Mouse (Mus musculus) ovary, adult 2 months (tissue): Measurements from ENCODE around the gene Syt17. TPM values are rescaled to one million over a fixed set of nuclear protein-coding genes. Genes with fewer than 3 reads are reported as not detected.

Experiments
- polyA plus RNA-seq: library from polyadenylated mRNA; depleted of rRNA; stranded (reverse); fragments of >200 nt; gene quantifications from 2 replicates; pipeline ENCODE4 v1.2.3, GENCODE M21; 2012; rRNA removed

Gene Syt17
- polyA plus RNA-seq = 0.40 and 0.73 TPM in 2 replicates

GRCm38 (mm10) chr7:118448134-118448967 lies at the start of gene Syt17:
TSS of gene Syt17 (minus strand) at chr7:118448222.

GRCm38 (mm10) chr7:118491431-118492147 lies 43.6 kb upstream of the Syt17 start, which contains the start of gene Itpripl2:
TSS of gene Itpripl2 (minus strand) at chr7:118491975.

Other genes starting within 250 kb of the Syt17 start
- 62.0 and 85.1 TPM in 2 replicates for gene Smg1, start 204.6 kb downstream of the Syt17 start, polyA plus RNA-seq
- gene Itpripl2, start 43.8 kb upstream of the Syt17 start, polyA plus RNA-seq = 20.2 and 28.6 TPM in 2 replicates
- 39.8 and 43.1 TPM in 2 replicates for gene Coq7, start 85.1 kb upstream of the Syt17 start, polyA plus RNA-seq
- 0.42 and 0.46 TPM in 2 replicates for gene Tmc7, start 136.5 kb upstream of the Syt17 start, polyA plus RNA-seq
- 4.5 and 4.6 TPM in 2 replicates for gene Tmc5, start 149.1 kb upstream of the Syt17 start, polyA plus RNA-seq